Mouse (Mus musculus) olfactory bulb, adult 2 months (tissue): ENCODE results near the gene Ccdc171. TPM values are rescaled to one million over a fixed set of nuclear protein-coding genes. Genes with fewer than 3 reads are reported as not detected.
"Not testable (repeated sequence)": the region's sequence is repeated elsewhere in the genome, so short reads cannot be mapped to it uniquely, and the experiment has no call there.

ENCODE experiments used
- H3K27ac ChIP-seq: fragments of 200-500 bp; 2 replicates; pipeline ENCODE4 v1.5.1; 2012; ENCODE audit warnings: low read depth, low read length; ENCODE audit not compliant: insufficient read depth
- H3K4me1 ChIP-seq: fragments of 200-500 bp; 2 replicates; pipeline ENCODE4 v1.6.1; 2012; ENCODE audit warnings: low read length; ENCODE audit not compliant: control insufficient read depth, insufficient read depth
- H3K4me3 ChIP-seq: fragments of 200-500 bp; 2 replicates; pipeline ENCODE4 v1.5.1; 2012; ENCODE audit warnings: mild to moderate bottlenecking, low read depth, low read length, moderate library complexity; ENCODE audit not compliant: insufficient read depth
- CTCF ChIP-seq: fragments of 200-500 bp; IDR thresholded peaks from 2 replicates; pipeline ENCODE4 v1.5.1; 2012; ENCODE audit warnings: low read depth, mild to moderate bottlenecking, low read length, moderate library complexity; ENCODE audit not compliant: insufficient read depth
- POLR2A ChIP-seq: fragments of 200-500 bp; IDR thresholded peaks from 2 replicates; pipeline ENCODE4 v1.6.1; 2012; ENCODE audit warnings: mild to moderate bottlenecking, low read depth, low read length, moderate library complexity; ENCODE audit not compliant: insufficient read depth
- WGBS: fragments of 180-500 bp; shearing (Covaris S2); methylation state at CpG from one replicate; pipeline ENCODE4 v1.1.7; 2018; 5-methylcytosine and 5-hydroxymethylcytosine counted together
- polyA plus RNA-seq: library from polyadenylated mRNA; stranded (reverse); fragments of >200 nt; gene quantifications from 2 replicates; pipeline ENCODE4 v1.2.4, GENCODE M21; 2012; ENCODE audit warnings: low replicate concordance; ENCODE audit not compliant: missing spikeins, insufficient read depth, insufficient read length

The Ccdc171 gene
- polyA plus RNA-seq, 1 experiment, result not detected

DNA sequence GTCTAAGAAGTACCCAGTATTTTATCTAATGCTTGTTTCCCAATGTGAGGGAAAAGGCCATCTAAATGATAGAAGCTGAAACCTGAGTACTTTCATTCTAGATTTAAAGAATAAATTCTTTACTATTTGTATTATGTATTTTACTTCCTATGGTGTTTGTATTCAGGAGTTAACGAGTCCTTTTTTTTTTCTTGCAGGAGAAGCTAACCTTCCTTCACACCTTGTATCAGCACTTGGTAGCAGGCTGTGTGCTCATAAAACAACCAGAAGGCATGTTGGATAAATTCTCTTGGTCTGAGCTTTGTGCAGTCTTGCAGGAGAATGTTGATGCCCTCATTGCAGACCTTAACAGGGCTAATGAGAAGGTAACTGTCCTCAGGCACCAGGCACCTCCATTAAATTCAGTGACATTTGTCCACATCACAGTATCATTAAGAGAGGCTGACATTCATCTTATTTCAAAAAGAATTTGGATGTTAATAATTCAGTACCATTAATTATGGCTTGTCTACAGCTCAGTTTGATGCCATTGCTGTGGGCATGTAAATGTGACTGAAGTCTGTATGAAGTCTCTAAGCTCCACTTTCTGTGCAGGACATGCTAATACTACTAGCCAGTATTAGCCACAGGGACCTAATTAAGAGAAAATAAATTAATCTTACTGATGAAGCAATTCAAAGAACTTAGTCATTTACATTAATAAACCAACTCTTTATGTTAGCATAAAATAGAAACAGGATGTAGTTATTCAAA lies 136.3 kb downstream of the Ccdc171 start:
- 76% methylated on average over 1 of the region's 1 CpGs for WGBS
- H3K4me1 ChIP-seq, result peaks cover under 1% of the 10 kb centered on the region; the same call in 1 of the 2 replicates
- H3K27ac ChIP-seq, result no peak overlapping the region
- TF ChIP-seq POLR2A, result no peak
- no peak for TF ChIP-seq CTCF
- H3K4me3 ChIP-seq, result no peak overlapping the region

GRCm38 (mm10) chr4:83662301-83662700 lies 137.0 kb downstream of the Ccdc171 start:
- Histone ChIP-seq H3K4me1 (no peaks in the 10 kb centered on the region), H3K27ac (no peak overlapping the region), H3K4me3 (no peak overlapping the region)
- WGBS, result 94% methylated on average over 4 of the region's 4 CpGs
- no peak for TF ChIP-seq POLR2A
- no peak for TF ChIP-seq CTCF

GRCm38 (mm10) chr4:83669552-83669951 lies 144.2 kb downstream of the Ccdc171 start:
- 81% methylated on average over 2 of the region's 2 CpGs for WGBS
- TF ChIP-seq CTCF (no peak), POLR2A (no peak)
- H3K4me3 ChIP-seq, result no peak overlapping the region
- no peak overlapping the region for H3K27ac ChIP-seq
- no peaks in the 10 kb centered on the region for H3K4me1 ChIP-seq

- not testable (repeated sequence) for H3K4me1 ChIP-seq, H3K4me3 ChIP-seq, H3K27ac ChIP-seq
- WGBS, result 97% methylated on average over 4 of the region's 4 CpGs
These were observed 150.0 kb downstream of the Ccdc171 start for GRCm38 (mm10) chr4:83675308-83675707.

DNA sequence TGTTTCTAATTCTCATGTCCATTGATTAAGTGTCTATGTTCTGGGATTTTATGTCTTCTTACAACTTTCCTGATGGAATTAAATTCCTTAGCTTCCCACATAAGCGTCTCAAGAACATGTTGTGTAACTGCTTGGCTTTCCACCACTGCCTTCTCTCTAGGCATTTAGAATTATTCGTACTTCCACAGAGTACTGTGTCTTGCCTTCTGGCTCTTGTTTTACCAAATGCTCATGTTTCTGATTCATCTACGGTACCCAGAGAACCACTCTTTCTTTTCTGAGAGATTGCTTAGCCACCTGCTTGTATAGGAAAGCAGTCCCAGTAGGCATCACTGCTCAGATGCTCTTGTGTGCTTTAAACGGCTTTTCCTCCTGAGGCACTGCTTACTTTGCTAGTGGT lies 151.1 kb downstream of the Ccdc171 start:
- Histone ChIP-seq H3K27ac (no peak overlapping the region), H3K4me1 (no peaks in the 10 kb centered on the region), H3K4me3 (no peak overlapping the region)
- TF ChIP-seq CTCF (no peak), POLR2A (no peak)
- 91% methylated on average over 4 of the region's 4 CpGs for WGBS

GRCm38 (mm10) chr4:83681081-83681480 lies 155.7 kb downstream of the Ccdc171 start:
- Histone ChIP-seq H3K4me1 (no peaks in the 10 kb centered on the region), H3K4me3 (no peak overlapping the region), H3K27ac (no peak overlapping the region)
- WGBS, result 95% methylated on average over 14 of the region's 14 CpGs
- TF ChIP-seq POLR2A (no peak), CTCF (no peak)

GRCm38 (mm10) chr4:83682866-83683265 lies 157.5 kb downstream of the Ccdc171 start:
- TF ChIP-seq POLR2A (no peak), CTCF (no peak)
- 91% methylated on average over 7 of the region's 7 CpGs for WGBS
- no peaks in the 10 kb centered on the region for H3K4me1 ChIP-seq
- no peak overlapping the region for H3K4me3 ChIP-seq
- H3K27ac ChIP-seq, result no peak overlapping the region

DNA sequence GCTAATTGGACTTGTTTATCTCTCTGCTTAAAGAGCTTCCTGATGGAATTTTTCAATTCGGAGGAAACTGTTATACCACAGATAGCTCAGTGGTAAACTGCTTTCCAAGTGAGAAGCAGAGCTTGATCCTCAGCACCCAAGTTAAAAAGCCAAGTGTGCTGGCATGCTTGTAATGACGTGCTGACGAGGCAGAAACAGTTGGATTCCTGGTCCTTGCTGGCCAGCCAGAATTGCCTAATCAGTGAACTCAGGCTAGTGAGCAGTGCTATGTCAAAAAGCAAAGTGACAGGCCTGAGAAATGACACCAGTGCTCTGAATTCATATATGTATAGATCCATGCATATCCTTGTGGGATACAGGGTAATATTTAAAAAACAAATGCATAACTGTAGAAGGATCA lies 174.8 kb downstream of the Ccdc171 start:
- no peak overlapping the region for H3K4me3 ChIP-seq
- no peak overlapping the region for H3K27ac ChIP-seq
- no peaks in the 10 kb centered on the region for H3K4me1 ChIP-seq
- no peak for TF ChIP-seq CTCF
- TF ChIP-seq POLR2A, result no peak
- WGBS, result 83% methylated on average over 3 of the region's 3 CpGs

GRCm38 (mm10) chr4:83716996-83717395 lies 191.7 kb downstream of the Ccdc171 start:
- no peak overlapping the region for H3K4me3 ChIP-seq
- TF ChIP-seq CTCF, result no peak
- TF ChIP-seq POLR2A, result no peak
- WGBS, result 66% methylated on average over 1 of the region's 1 CpGs
- H3K27ac ChIP-seq, result no peak overlapping the region
- peaks cover 2% of the 10 kb centered on the region; the same call in 1 of the 2 replicates for H3K4me1 ChIP-seq

GRCm38 (mm10) chr4:83719816-83720215 lies 194.5 kb downstream of the Ccdc171 start:
- Histone ChIP-seq H3K27ac (no peak overlapping the region), H3K4me3 (no peak overlapping the region), H3K4me1 (peaks cover 2% of the 10 kb centered on the region; the same call in 1 of the 2 replicates)
- 28% methylated on average over 11 of the region's 11 CpGs for WGBS
- TF ChIP-seq CTCF, result no peak
- no peak for TF ChIP-seq POLR2A
